In genomic region chr5:104048139-104048538, GRCm38 (mm10) we compare ENCODE assay signal across 9 mouse cellular contexts. TPM values are rescaled to one million over a fixed set of nuclear protein-coding genes. Genes with fewer than 3 reads are reported as not detected.
DNase-seq lines count a peak whose midpoint lies in the region; ATAC-seq lines count a peak whose summit lies in the region.
"Had no signal": no experiment of that assay in that cellular context is flagged by ENCODE, and none has a peak within 500 bp of the region (broad histone marks: within the 10 kb centered on the region; RNA-seq: fewer than 3 reads in every experiment).

No protein-coding gene starts in this region.

- peak overlapping the region; percentile 86 for H3K4me3 ChIP-seq in lung, embryonic 16.5 days (ENCODE audit: low read length)
- peak overlapping the region; percentile 89 for H3K4me3 ChIP-seq in embryonic facial prominence, embryonic 13.5 days
- H3K4me3 ChIP-seq in limb, embryonic 12.5 days (replicated peaks) = peak overlapping the region; percentile 80; the same call in 1 of the 2 replicates
- peak overlapping the region; percentile 92 for H3K4me3 ChIP-seq in stomach, embryonic 15.5 days (replicated peaks)

- H3K9me3 ChIP-seq in lung, embryonic 16.5 days (ENCODE audit: control insufficient read depth, low read length) = no peaks in the 10 kb centered on the region
- H3K9me3 ChIP-seq in embryonic facial prominence, embryonic 13.5 days = no peaks in the 10 kb centered on the region
- no peaks in the 10 kb centered on the region for H3K9me3 ChIP-seq in limb, embryonic 12.5 days
- H3K9me3 ChIP-seq in stomach, embryonic 15.5 days = no peaks in the 10 kb centered on the region

- H3K27ac ChIP-seq in lung, embryonic 16.5 days (ENCODE audit: low read length) = no peak overlapping the region
- H3K27ac ChIP-seq in embryonic facial prominence, embryonic 13.5 days = no peak overlapping the region
- no peak overlapping the region for H3K27ac ChIP-seq in limb, embryonic 12.5 days
- no peak overlapping the region for H3K27ac ChIP-seq in stomach, embryonic 15.5 days

- WGBS in lung, embryonic 16.5 days = 35% methylated on average over 4 of the region's 4 CpGs
- WGBS in embryonic facial prominence, embryonic 13.5 days = 53% methylated on average over 4 of the region's 4 CpGs
- 49% methylated on average over 4 of the region's 4 CpGs for WGBS in limb, embryonic 12.5 days
- 36% methylated on average over 4 of the region's 4 CpGs for WGBS in stomach, embryonic 15.5 days

- DNase-seq in lung, adult 18-20 months = no peak
- no peak for DNase-seq in ovary, postnatal 14 days (ENCODE audit: low spot score)
- no peak for DNase-seq in thymus, postnatal 14 days

- H3K4me2 ChIP-seq in lung, embryonic 16.5 days (ENCODE audit: low read depth, low read length) = peak overlapping the region; percentile 87
- H3K4me2 ChIP-seq in embryonic facial prominence, embryonic 13.5 days = peak overlapping the region; percentile 78
- peak overlapping the region; percentile 71 for H3K4me2 ChIP-seq in limb, embryonic 12.5 days
- peak overlapping the region; percentile 71 for H3K4me2 ChIP-seq in stomach, embryonic 15.5 days

- peaks cover 11% of the 10 kb centered on the region for H3K36me3 ChIP-seq in lung, embryonic 16.5 days (ENCODE audit: control insufficient read depth, insufficient read depth, low read length)
- peaks cover 27% of the 10 kb centered on the region for H3K36me3 ChIP-seq in embryonic facial prominence, embryonic 13.5 days
- peaks cover 24% of the 10 kb centered on the region for H3K36me3 ChIP-seq in limb, embryonic 12.5 days
- H3K36me3 ChIP-seq in stomach, embryonic 15.5 days = 0 out of 2 replicates have a peak, but pooled peaks cover 6% of the 10 kb centered on the region

- H3K27me3 ChIP-seq in lung, embryonic 16.5 days (ENCODE audit: control insufficient read depth, insufficient read depth, low read depth, low read length) = no peaks in the 10 kb centered on the region
- no peaks in the 10 kb centered on the region for H3K27me3 ChIP-seq in embryonic facial prominence, embryonic 13.5 days
- H3K27me3 ChIP-seq in limb, embryonic 12.5 days = no peaks in the 10 kb centered on the region
- H3K27me3 ChIP-seq in stomach, embryonic 15.5 days (replicated peaks) = no peaks in the 10 kb centered on the region

- H3K9ac ChIP-seq in lung, embryonic 16.5 days (ENCODE audit: low read length) = peak overlapping the region; percentile 1; the same call in 1 of the 2 replicates
- peak overlapping the region; percentile 91; the same call in 1 of the 2 replicates for H3K9ac ChIP-seq in embryonic facial prominence, embryonic 13.5 days
- no peak overlapping the region; the same call in 1 of the 2 replicates for H3K9ac ChIP-seq in limb, embryonic 12.5 days (replicated peaks)
- no peak overlapping the region for H3K9ac ChIP-seq in stomach, embryonic 15.5 days

- no peak for ATAC-seq in lung, embryonic 16.5 days (ENCODE audit: low read depth)
- ATAC-seq in embryonic facial prominence, embryonic 13.5 days (ENCODE audit: insufficient number of reproducible peaks, insufficient read depth, low FRiP score, low TSS enrichment, low read depth) = no peak
- no peak for ATAC-seq in limb, embryonic 12.5 days (ENCODE audit: insufficient number of reproducible peaks, insufficient read depth, low FRiP score, low TSS enrichment, low read depth)
- no peak for ATAC-seq in stomach, embryonic 15.5 days (ENCODE audit: insufficient read depth, low FRiP score, low read depth)
- ATAC-seq in monocyte, adult 5-6 weeks (replicated peaks; ENCODE audit: insufficient number of reproducible peaks, low FRiP score, low TSS enrichment, poor library complexity, severe bottlenecking) = no peak

- H3K4me1 ChIP-seq in lung, embryonic 16.5 days (replicated peaks; ENCODE audit: control insufficient read depth, insufficient read depth, low read length) = peaks cover 12% of the 10 kb centered on the region
- peaks cover 20% of the 10 kb centered on the region for H3K4me1 ChIP-seq in embryonic facial prominence, embryonic 13.5 days
- H3K4me1 ChIP-seq in limb, embryonic 12.5 days (replicated peaks) = peaks cover 14% of the 10 kb centered on the region
- H3K4me1 ChIP-seq in stomach, embryonic 15.5 days = peaks cover 5% of the 10 kb centered on the region; the same call in 1 of the 2 replicates

RNA-seq across cellular contexts. Expression of gene Nudt9, which starts 2.0 kb away (rescaled TPM):
- polyA plus RNA-seq in lung, embryonic 16.5 days (2015; fragmentation: Nextera tagmentation; extraction: Ambion mirVana) = 58.6 and 60.8 TPM in 2 replicates
- 63.0 and 64.0 TPM in 2 replicates for polyA plus RNA-seq in embryonic facial prominence, embryonic 13.5 days (2015; fragmentation: Nextera tagmentation; extraction: Ambion mirVana)
- polyA plus RNA-seq in limb, embryonic 12.5 days (2016; fragmentation: Nextera tagmentation; extraction: Ambion mirVana) = 65.4 and 66.1 TPM in 2 replicates
- 62.8 and 64.6 TPM in 2 replicates for polyA plus RNA-seq in stomach, embryonic 15.5 days (2015; fragmentation: Nextera tagmentation; extraction: Ambion mirVana)
- 35.1 to 55.6 TPM (median 38.7 TPM) in 3 replicates for total RNA-seq in monocyte, adult 5-6 weeks (2017)

RNA-seq across cellular contexts. Expression of gene Hsd17b11, which starts 26.4 kb away (rescaled TPM):
- polyA plus RNA-seq in lung, embryonic 16.5 days (2015; fragmentation: Nextera tagmentation; extraction: Ambion mirVana) = 5.3 and 6.2 TPM in 2 replicates
- polyA plus RNA-seq in embryonic facial prominence, embryonic 13.5 days (2015; fragmentation: Nextera tagmentation; extraction: Ambion mirVana) = 2.8 and 3.6 TPM in 2 replicates
- 2.6 and 3.0 TPM in 2 replicates for polyA plus RNA-seq in limb, embryonic 12.5 days (2016; fragmentation: Nextera tagmentation; extraction: Ambion mirVana)
- 6.8 and 7.0 TPM in 2 replicates for polyA plus RNA-seq in stomach, embryonic 15.5 days (2015; fragmentation: Nextera tagmentation; extraction: Ambion mirVana)
- total RNA-seq in monocyte, adult 5-6 weeks (2017) = 90.1 to 135 TPM (median 123 TPM) in 3 replicates

RNA-seq across cellular contexts. Expression of gene Gm17660, which starts 29.3 kb away (rescaled TPM):
- not detected in 2 replicates for polyA plus RNA-seq in lung, embryonic 16.5 days (2015; fragmentation: Nextera tagmentation; extraction: Ambion mirVana)
- not detected in 2 replicates for polyA plus RNA-seq in embryonic facial prominence, embryonic 13.5 days (2015; fragmentation: Nextera tagmentation; extraction: Ambion mirVana)
- not detected in 2 replicates for polyA plus RNA-seq in limb, embryonic 12.5 days (2016; fragmentation: Nextera tagmentation; extraction: Ambion mirVana)
- polyA plus RNA-seq in stomach, embryonic 15.5 days (2015; fragmentation: Nextera tagmentation; extraction: Ambion mirVana) = not detected in 2 replicates
- total RNA-seq in monocyte, adult 5-6 weeks (2017) = not detected in 3 replicates
- polyA plus RNA-seq: gonadal fat pad, adult 2 months had no signal

Comparison
In these comparisons a context has a peak if more than half of its experiments do, and no peak if none do; other contexts are left out.
1. H3K9ac ChIP-seq: peak in lung, embryonic 16.5 days (single experiment) and embryonic facial prominence, embryonic 13.5 days (single experiment); none in limb, embryonic 12.5 days (single experiment) and stomach, embryonic 15.5 days (single experiment).
2. Peak in every context shown above with its lines, with median percentiles within 50 percentile points of each other: H3K4me2 ChIP-seq and H3K4me3 ChIP-seq.